Comparison of ENCODE assay signal across 13 mouse cellular contexts in the genomic region with DNA sequence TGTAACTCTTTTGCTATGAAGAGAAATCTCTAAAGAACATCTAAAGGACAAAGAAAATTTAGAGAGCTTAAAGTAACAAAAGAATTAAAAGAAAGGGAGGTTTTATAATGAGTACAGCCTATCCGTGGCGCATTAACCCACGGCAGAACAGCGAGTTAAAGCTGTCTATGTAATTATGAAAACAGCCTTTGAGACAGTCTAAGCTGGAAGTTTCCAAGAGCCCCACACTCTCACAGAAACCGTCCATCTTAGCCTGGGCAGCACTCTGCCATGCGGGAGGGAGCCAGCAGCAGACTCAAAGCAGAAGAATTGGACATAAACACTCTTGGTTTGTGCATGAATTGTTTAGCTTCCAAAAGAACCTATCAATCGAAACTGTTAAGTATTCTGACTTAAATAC.
A peak's percentile ranks its signal among the peaks of the same experiment; 100 is the strongest.
DNase-seq lines count a peak whose midpoint lies in the region; ATAC-seq and TF ChIP-seq lines count a peak whose summit lies in the region.
"Had no signal": no experiment of that assay in that cellular context is flagged by ENCODE, and none has a peak within 500 bp of the region (broad histone marks: within the 10 kb centered on the region; RNA-seq: fewer than 3 reads in every experiment).

No protein-coding gene starts in this region.

- no peak for TF ChIP-seq CTCF in intestine, postnatal 0 days (IDR thresholded peaks at IDR 0.05; ENCODE audit: low read depth)
- TF ChIP-seq CTCF in midbrain, postnatal 0 days (IDR thresholded peaks at IDR 0.05), result no peak
- TF ChIP-seq CTCF in stomach, postnatal 0 days (IDR thresholded peaks at IDR 0.05; ENCODE audit: low read depth), result no peak

- WGBS in forebrain, embryonic 10.5 days, result 58% methylated on average over 7 of the region's 7 CpGs
- WGBS in forebrain, embryonic 13.5 days, result 10% methylated on average over 7 of the region's 7 CpGs
- 43% methylated on average over 7 of the region's 7 CpGs for WGBS in intestine, embryonic 14.5 days
- 60% methylated on average over 7 of the region's 7 CpGs for WGBS in intestine, postnatal 0 days
- WGBS in midbrain, embryonic 13.5 days, result 32% methylated on average over 7 of the region's 7 CpGs
- WGBS in midbrain, postnatal 0 days, result 31% methylated on average over 7 of the region's 7 CpGs
- 25% methylated on average over 7 of the region's 7 CpGs for WGBS in stomach, postnatal 0 days

- no peak overlapping the region for H3K4me2 ChIP-seq in forebrain, embryonic 13.5 days
- no peak overlapping the region for H3K4me2 ChIP-seq in intestine, embryonic 14.5 days (ENCODE audit: low read length)
- H3K4me2 ChIP-seq in intestine, postnatal 0 days (replicated peaks; ENCODE audit: low read depth), result no peak overlapping the region
- no peak overlapping the region for H3K4me2 ChIP-seq in midbrain, embryonic 13.5 days (replicated peaks)
- no peak overlapping the region for H3K4me2 ChIP-seq in midbrain, postnatal 0 days (ENCODE audit: low read depth, low read length, poor library complexity, severe bottlenecking)
- H3K4me2 ChIP-seq in stomach, postnatal 0 days (replicated peaks; ENCODE audit: low read depth), result no peak overlapping the region
- H3K4me2 ChIP-seq: liver, embryonic 13.5 days had no signal

- no peak for TF ChIP-seq EP300 in stomach, postnatal 0 days (optimal IDR thresholded peaks at IDR 0.05)

- no peak for ATAC-seq in forebrain, embryonic 13.5 days
- no peak for ATAC-seq in intestine, embryonic 14.5 days (replicated peaks; ENCODE audit: low FRiP score, low TSS enrichment, low read depth)
- ATAC-seq in intestine, postnatal 0 days, result no peak
- no peak for ATAC-seq in midbrain, embryonic 13.5 days
- ATAC-seq in midbrain, postnatal 0 days (ENCODE audit: low FRiP score), result no peak
- ATAC-seq in stomach, postnatal 0 days (ENCODE audit: low FRiP score, low TSS enrichment), result no peak

- no peak overlapping the region for H3K4me3 ChIP-seq in forebrain, embryonic 10.5 days
- no peak overlapping the region for H3K4me3 ChIP-seq in forebrain, embryonic 13.5 days
- no peak overlapping the region for H3K4me3 ChIP-seq in intestine, embryonic 14.5 days (ENCODE audit: low read depth, low read length)
- H3K4me3 ChIP-seq in intestine, postnatal 0 days (ENCODE audit: low read depth, low read length), result no peak overlapping the region
- H3K4me3 ChIP-seq in midbrain, embryonic 13.5 days (replicated peaks), result no peak overlapping the region
- no peak overlapping the region for H3K4me3 ChIP-seq in midbrain, postnatal 0 days (ENCODE audit: low read depth, low read length)
- H3K4me3 ChIP-seq in stomach, postnatal 0 days (ENCODE audit: low read depth, low read length), result no peak overlapping the region
- H3K4me3 ChIP-seq: liver, embryonic 13.5 days had no signal

- H3K27me3 ChIP-seq in forebrain, embryonic 10.5 days (ENCODE audit: poor library complexity, severe bottlenecking), result no peaks in the 10 kb centered on the region
- no peaks in the 10 kb centered on the region for H3K27me3 ChIP-seq in forebrain, embryonic 13.5 days
- H3K27me3 ChIP-seq in intestine, embryonic 14.5 days (replicated peaks; ENCODE audit: control insufficient read depth, insufficient read depth, low read length), result no peaks in the 10 kb centered on the region
- H3K27me3 ChIP-seq in intestine, postnatal 0 days (replicated peaks; ENCODE audit: control insufficient read depth, insufficient read depth, low read length), result no peaks in the 10 kb centered on the region
- H3K27me3 ChIP-seq in midbrain, embryonic 13.5 days, result no peaks in the 10 kb centered on the region
- H3K27me3 ChIP-seq in midbrain, postnatal 0 days (ENCODE audit: insufficient read depth, low read length), result no peaks in the 10 kb centered on the region
- no peaks in the 10 kb centered on the region for H3K27me3 ChIP-seq in stomach, postnatal 0 days (ENCODE audit: control insufficient read depth, insufficient read depth, low read length)
- H3K27me3 ChIP-seq: liver, embryonic 13.5 days had no signal

- H3K9me3 ChIP-seq in forebrain, embryonic 10.5 days, result no peaks in the 10 kb centered on the region
- H3K9me3 ChIP-seq in forebrain, embryonic 13.5 days (replicated peaks), result no peaks in the 10 kb centered on the region
- no peaks in the 10 kb centered on the region for H3K9me3 ChIP-seq in intestine, embryonic 14.5 days (ENCODE audit: control insufficient read depth, low read length)
- no peaks in the 10 kb centered on the region for H3K9me3 ChIP-seq in intestine, postnatal 0 days (ENCODE audit: control insufficient read depth)
- H3K9me3 ChIP-seq in midbrain, embryonic 13.5 days, result no peaks in the 10 kb centered on the region
- no peaks in the 10 kb centered on the region for H3K9me3 ChIP-seq in midbrain, postnatal 0 days (ENCODE audit: low read length)
- H3K9me3 ChIP-seq in stomach, postnatal 0 days (ENCODE audit: control insufficient read depth, low read length), result no peaks in the 10 kb centered on the region
- H3K9me3 ChIP-seq: liver, embryonic 13.5 days had no signal

- no peak overlapping the region for H3K9ac ChIP-seq in forebrain, embryonic 13.5 days
- H3K9ac ChIP-seq in intestine, embryonic 14.5 days (ENCODE audit: low read length), result no peak overlapping the region
- no peak overlapping the region for H3K9ac ChIP-seq in intestine, postnatal 0 days (ENCODE audit: low read depth, low read length)
- H3K9ac ChIP-seq in midbrain, embryonic 13.5 days (replicated peaks), result no peak overlapping the region
- no peak overlapping the region for H3K9ac ChIP-seq in midbrain, postnatal 0 days (replicated peaks; ENCODE audit: low read length, poor library complexity, severe bottlenecking)
- H3K9ac ChIP-seq in stomach, postnatal 0 days (ENCODE audit: low read length), result no peak overlapping the region
- H3K9ac ChIP-seq: liver, embryonic 13.5 days had no signal

- no peak for DNase-seq in forebrain, embryonic 10.5 days (ENCODE audit: extremely low spot score, low spot score)
- no peak for DNase-seq in intestine, embryonic 14.5 days (ENCODE audit: low spot score)
- DNase-seq in midbrain, postnatal 0 days (ENCODE audit: low spot score), result no peak
- no peak for DNase-seq in stomach, postnatal 0 days (ENCODE audit: low spot score)
- DNase-seq in kidney, postnatal 4 days, result no peak
- DNase-seq: cerebellum, adult 2 months; embryo, embryonic 11 days; liver, embryonic 13.5 days; right cerebral cortex, adult 18-20 months; thymus, postnatal 25 days had no signal

- H3K27ac ChIP-seq in forebrain, embryonic 10.5 days, result 0 out of 2 replicates have a peak overlapping the region, but pooled peaks have one; percentile 51
- no peak overlapping the region for H3K27ac ChIP-seq in forebrain, embryonic 13.5 days
- peak overlapping the region; percentile 51 for H3K27ac ChIP-seq in intestine, embryonic 14.5 days (ENCODE audit: low read depth)
- H3K27ac ChIP-seq in intestine, postnatal 0 days (ENCODE audit: low read depth, low read length), result no peak overlapping the region
- peak overlapping the region; percentile 36; the same call in 1 of the 2 replicates for H3K27ac ChIP-seq in midbrain, embryonic 13.5 days
- H3K27ac ChIP-seq in midbrain, postnatal 0 days (ENCODE audit: low read depth, low read length), result no peak overlapping the region
- H3K27ac ChIP-seq in stomach, postnatal 0 days (replicated peaks), result peak overlapping the region; percentile 19
- H3K27ac ChIP-seq: liver, embryonic 13.5 days had no signal

- H3K4me1 ChIP-seq in forebrain, embryonic 10.5 days, result peaks cover 37% of the 10 kb centered on the region
- H3K4me1 ChIP-seq in forebrain, embryonic 13.5 days, result peaks cover 28% of the 10 kb centered on the region
- peaks cover 39% of the 10 kb centered on the region for H3K4me1 ChIP-seq in intestine, embryonic 14.5 days (replicated peaks; ENCODE audit: control insufficient read depth, insufficient read depth, low read length)
- H3K4me1 ChIP-seq in intestine, postnatal 0 days (replicated peaks; ENCODE audit: control insufficient read depth, insufficient read depth, low read length), result no peaks in the 10 kb centered on the region
- H3K4me1 ChIP-seq in midbrain, embryonic 13.5 days (replicated peaks), result peaks cover 22% of the 10 kb centered on the region
- H3K4me1 ChIP-seq in midbrain, postnatal 0 days (ENCODE audit: insufficient read depth, low read length), result peaks cover 2% of the 10 kb centered on the region; the same call in 1 of the 2 replicates
- peaks cover 8% of the 10 kb centered on the region for H3K4me1 ChIP-seq in stomach, postnatal 0 days (replicated peaks; ENCODE audit: control insufficient read depth, insufficient read depth)
- H3K4me1 ChIP-seq: liver, embryonic 13.5 days had no signal

- no peaks in the 10 kb centered on the region for H3K36me3 ChIP-seq in forebrain, embryonic 10.5 days (replicated peaks)
- no peaks in the 10 kb centered on the region for H3K36me3 ChIP-seq in forebrain, embryonic 13.5 days (ENCODE audit: poor library complexity, severe bottlenecking)
- no peaks in the 10 kb centered on the region for H3K36me3 ChIP-seq in intestine, embryonic 14.5 days (ENCODE audit: control insufficient read depth, insufficient read depth, low read length)
- H3K36me3 ChIP-seq in intestine, postnatal 0 days (ENCODE audit: control insufficient read depth, insufficient read depth), result no peaks in the 10 kb centered on the region
- H3K36me3 ChIP-seq in midbrain, embryonic 13.5 days, result no peaks in the 10 kb centered on the region
- H3K36me3 ChIP-seq in midbrain, postnatal 0 days (ENCODE audit: insufficient read depth, low read length), result no peaks in the 10 kb centered on the region
- no peaks in the 10 kb centered on the region for H3K36me3 ChIP-seq in stomach, postnatal 0 days (ENCODE audit: control insufficient read depth, insufficient read depth, low read length)
- H3K36me3 ChIP-seq: liver, embryonic 13.5 days had no signal

Comparison
In these comparisons a context has a peak if more than half of its experiments do, and no peak if none do; other contexts are left out.
1. H3K27ac ChIP-seq: peak in forebrain, embryonic 10.5 days (single experiment), intestine, embryonic 14.5 days (single experiment), midbrain, embryonic 13.5 days (single experiment) and stomach, postnatal 0 days (single experiment); none in forebrain, embryonic 13.5 days (single experiment), intestine, postnatal 0 days (single experiment) and midbrain, postnatal 0 days (single experiment).